Mouse (Mus musculus) lung, postnatal 0 days (tissue): ENCODE measurements around the gene Dnah5. TPM values are rescaled to one million over a fixed set of nuclear protein-coding genes. Genes with fewer than 3 reads are reported as not detected.
"Not testable (repeated sequence)": the region's sequence is repeated elsewhere in the genome, so short reads cannot be mapped to it uniquely, and the experiment has no call there.

ENCODE experiments used
- ATAC-seq: fragments of 200-750 bp; cut with Nextera tagmentation; 2 replicates; pipeline ENCODE4 v1.8.0; 2017; ENCODE audit warnings: moderate library complexity
- DNase-seq: peaks from one replicate; pipeline ENCODE4 v3.0.0-alpha.2; 2016; ENCODE audit warnings: low spot score
- H3K27ac ChIP-seq: fragments of 300-500 bp; sonication (generic); 2 replicates; pipeline ENCODE4 v1.5.1; 2014; ENCODE audit warnings: antibody characterized with exemption, mild to moderate bottlenecking, low read length, mixed read lengths
- H3K27me3 ChIP-seq: fragments of 300-500 bp; sonication (generic); replicated peaks from 2 replicates; pipeline ENCODE4 v1.6.1; 2014; ENCODE audit warnings: low read length, mixed read lengths; ENCODE audit not compliant: insufficient read depth
- H3K36me3 ChIP-seq: fragments of 300-500 bp; sonication (generic); 2 replicates; pipeline ENCODE4 v1.6.1; 2014; ENCODE audit warnings: low read length, mixed read lengths; ENCODE audit not compliant: insufficient read depth
- H3K4me1 ChIP-seq: fragments of 300-500 bp; sonication (generic); 2 replicates; pipeline ENCODE4 v1.6.1; 2014; ENCODE audit warnings: antibody characterized with exemption, low read depth, low read length, mixed read lengths; ENCODE audit not compliant: insufficient read depth
- H3K4me2 ChIP-seq: fragments of 300-500 bp; sonication (generic); replicated peaks from 2 replicates; pipeline ENCODE4 v1.6.1; 2014; ENCODE audit warnings: low read depth, mild to moderate bottlenecking, low read length, moderate library complexity, mixed read lengths
- H3K4me3 ChIP-seq: fragments of 300-500 bp; sonication (generic); 2 replicates; pipeline ENCODE4 v1.5.1; 2014; ENCODE audit warnings: low read depth, low read length
- H3K9ac ChIP-seq: fragments of 300-500 bp; sonication (generic); replicated peaks from 2 replicates; pipeline ENCODE4 v1.6.1; 2014; ENCODE audit warnings: low read depth, mild to moderate bottlenecking
- H3K9me3 ChIP-seq: fragments of 300-500 bp; sonication (generic); 2 replicates; pipeline ENCODE4 v1.6.1; 2016; ENCODE audit warnings: low read length, mixed read lengths
- CTCF ChIP-seq: IDR thresholded peaks from 2 replicates; pipeline ENCODE4 v1.5.1; 2016; ENCODE audit warnings: antibody characterized with exemption, mild to moderate bottlenecking
- EP300 ChIP-seq: IDR thresholded peaks from 2 replicates; pipeline ENCODE4 v1.6.1; 2016; ENCODE audit warnings: antibody characterized with exemption, mild to moderate bottlenecking, control low read depth
- WGBS: fragments of 180-500 bp; shearing (Covaris S2); extraction: QIAGEN DNeasy Blood & Tissue Kit; methylation state at CpG from one replicate; pipeline ENCODE4 v1.1.7; 2014; 5-methylcytosine and 5-hydroxymethylcytosine counted together
- polyA plus RNA-seq: library from polyadenylated mRNA; unstranded; fragments of >200 nt; fragmentation: Nextera tagmentation; extraction: Ambion mirVana; gene quantifications from 2 replicates; pipeline ENCODE4 v1.2.1, GENCODE M21; 2015

Dnah5 gene
- polyA plus RNA-seq, 1 experiment from 2014 or later = 1.1 TPM

- Histone ChIP-seq H3K4me3 (no peak overlapping the region), H3K36me3 (no peaks in the 10 kb centered on the region), H3K9ac (no peak overlapping the region), H3K9me3 (no peaks in the 10 kb centered on the region), H3K4me1 (no peaks in the 10 kb centered on the region), H3K27me3 (no peaks in the 10 kb centered on the region), H3K27ac (no peak overlapping the region), H3K4me2 (no peak overlapping the region)
- TF ChIP-seq CTCF = no peak
- TF ChIP-seq EP300 = no peak
- DNase-seq (no peak), ATAC-seq (no peak)
- WGBS = 19% methylated on average over 2 of the region's 2 CpGs
Measured at GRCm38 (mm10) chr15:28371506-28371905, 168.0 kb downstream of the Dnah5 start.

GRCm38 (mm10) chr15:28374394-28374793 lies 170.8 kb downstream of the Dnah5 start:
- 70% methylated on average over 1 of the region's 1 CpGs for WGBS
- DNase-seq = peak; percentile 36
- Histone ChIP-seq H3K9ac (no peak overlapping the region), H3K4me3 (no peak overlapping the region), H3K36me3 (no peaks in the 10 kb centered on the region), H3K27me3 (no peaks in the 10 kb centered on the region), H3K9me3 (no peaks in the 10 kb centered on the region), H3K27ac (no peak overlapping the region), H3K4me2 (no peak overlapping the region), H3K4me1 (no peaks in the 10 kb centered on the region)
- ATAC-seq = no peak
- TF ChIP-seq EP300 = no peak
- no peak for TF ChIP-seq CTCF

GRCm38 (mm10) chr15:28380909-28381308 lies 177.4 kb downstream of the Dnah5 start:
- 61% methylated on average over 3 of the region's 3 CpGs for WGBS
- Histone ChIP-seq H3K36me3 (no peaks in the 10 kb centered on the region), H3K27ac (no peak overlapping the region), H3K4me1 (no peaks in the 10 kb centered on the region), H3K9ac (no peak overlapping the region), H3K4me3 (no peak overlapping the region), H3K27me3 (no peaks in the 10 kb centered on the region), H3K9me3 (no peaks in the 10 kb centered on the region), H3K4me2 (no peak overlapping the region)
- ATAC-seq (no peak), DNase-seq (no peak)
- TF ChIP-seq CTCF = no peak
- TF ChIP-seq EP300 = no peak

DNA sequence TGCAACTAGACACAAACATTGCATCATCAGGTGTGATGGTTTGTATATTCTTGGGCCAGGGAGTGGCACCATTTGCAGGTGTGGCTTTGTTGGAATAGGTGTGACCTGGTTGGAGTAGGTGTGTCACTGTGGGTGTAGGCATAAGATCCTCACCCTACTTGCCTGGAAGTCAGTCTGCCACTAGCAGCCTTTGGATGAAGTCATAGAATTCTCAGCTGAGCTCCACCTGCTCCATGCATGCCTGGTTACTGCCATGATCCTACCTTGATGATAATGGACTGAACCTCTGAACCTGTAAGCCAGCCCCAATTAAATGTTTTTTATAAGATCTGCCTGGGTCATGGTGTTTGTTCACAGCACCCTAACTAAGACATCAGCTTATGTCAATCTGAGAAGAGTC lies 190.2 kb downstream of the Dnah5 start:
- not testable (repeated sequence) for H3K4me1 ChIP-seq, H3K4me3 ChIP-seq, H3K4me2 ChIP-seq, H3K9ac ChIP-seq, H3K9me3 ChIP-seq, H3K27me3 ChIP-seq, DNase-seq, ATAC-seq, H3K27ac ChIP-seq, H3K36me3 ChIP-seq

DNA sequence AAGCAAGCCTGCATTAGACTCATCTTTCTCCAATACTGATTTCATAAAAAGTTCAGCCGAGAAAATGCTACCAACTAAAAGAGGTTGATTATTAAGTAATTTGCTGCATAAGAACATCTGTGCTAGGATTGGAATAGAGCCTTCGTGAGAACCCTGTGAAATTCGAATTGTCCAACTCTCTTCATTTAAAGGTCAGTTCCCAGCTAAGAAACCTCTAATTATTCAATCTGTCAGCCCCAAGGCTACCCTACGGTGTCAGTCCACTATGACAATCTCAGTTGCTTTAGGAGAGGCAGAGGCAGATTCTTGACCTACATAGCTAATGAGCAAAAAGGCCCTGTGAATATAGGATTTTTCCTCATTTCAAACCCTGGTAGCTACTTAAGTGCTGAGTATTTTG lies 191.9 kb downstream of the Dnah5 start:
- no peak for ATAC-seq
- Histone ChIP-seq H3K4me1 (no peaks in the 10 kb centered on the region), H3K27me3 (no peaks in the 10 kb centered on the region), H3K27ac (no peak overlapping the region), H3K4me3 (no peak overlapping the region), H3K9ac (no peak overlapping the region), H3K9me3 (no peaks in the 10 kb centered on the region), H3K36me3 (no peaks in the 10 kb centered on the region), H3K4me2 (no peak overlapping the region)
- no peak for TF ChIP-seq CTCF
- TF ChIP-seq EP300 = no peak
- no peak for DNase-seq
- WGBS = 51% methylated on average over 4 of the region's 4 CpGs

DNA sequence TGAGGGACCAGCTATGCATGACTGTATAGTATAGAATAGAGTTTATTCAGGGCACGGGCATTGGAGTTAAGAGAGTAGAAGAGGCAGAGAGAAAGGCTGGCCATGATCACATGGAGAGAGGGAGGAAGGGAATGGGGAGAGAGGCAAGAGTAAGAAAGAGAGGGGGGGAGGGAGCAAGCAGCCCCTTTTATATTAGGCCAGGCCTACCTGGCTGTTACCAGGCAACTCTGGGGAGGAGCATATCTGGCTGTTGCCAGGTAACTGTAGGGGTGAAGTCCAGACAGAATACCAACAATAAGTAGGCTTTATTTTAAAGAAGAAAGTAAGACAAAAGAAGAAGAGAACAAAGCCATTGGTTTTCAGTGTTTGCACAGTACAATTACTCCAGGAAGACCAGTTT lies 194.9 kb downstream of the Dnah5 start:
- H3K9ac ChIP-seq = no peak overlapping the region
- no peak overlapping the region for H3K4me3 ChIP-seq
- no peaks in the 10 kb centered on the region for H3K4me1 ChIP-seq
- WGBS = 80% methylated on average over 1 of the region's 1 CpGs
- H3K27ac ChIP-seq = no peak overlapping the region
- no peak for ATAC-seq
- no peak overlapping the region for H3K4me2 ChIP-seq
- DNase-seq = no peak
- no peaks in the 10 kb centered on the region for H3K36me3 ChIP-seq
- H3K27me3 ChIP-seq = no peaks in the 10 kb centered on the region
- no peaks in the 10 kb centered on the region for H3K9me3 ChIP-seq
- TF ChIP-seq CTCF (no peak), EP300 (no peak)

GRCm38 (mm10) chr15:28399258-28399657 lies 195.7 kb downstream of the Dnah5 start:
- H3K27me3 ChIP-seq = no peaks in the 10 kb centered on the region
- H3K4me3 ChIP-seq = no peak overlapping the region
- no peak overlapping the region for H3K27ac ChIP-seq
- TF ChIP-seq CTCF (no peak), EP300 (no peak)
- 69% methylated on average over 8 of the region's 8 CpGs for WGBS
- DNase-seq = no peak
- ATAC-seq = no peak
- no peaks in the 10 kb centered on the region for H3K9me3 ChIP-seq
- no peaks in the 10 kb centered on the region for H3K36me3 ChIP-seq
- H3K9ac ChIP-seq = no peak overlapping the region
- no peaks in the 10 kb centered on the region for H3K4me1 ChIP-seq
- no peak overlapping the region for H3K4me2 ChIP-seq
